Mouse (Mus musculus) thymus, adult 2 months (tissue): ENCODE data around the gene Smim5. TPM values are rescaled to one million over a fixed set of nuclear protein-coding genes. Genes with fewer than 3 reads are reported as not detected.

ENCODE experiments used
- DNase-seq: peaks from one replicate; pipeline ENCODE4 v3.0.0; 2021
- H3K27ac ChIP-seq: fragments of 200-500 bp; 2 replicates; pipeline ENCODE4 v1.5.1; 2012; ENCODE audit warnings: low read length, control low read depth; ENCODE audit not compliant: control insufficient read depth, insufficient read depth
- H3K27me3 ChIP-seq: fragments of 200-500 bp; 2 replicates; pipeline ENCODE4 v1.6.1; 2012; ENCODE audit warnings: mild to moderate bottlenecking, low read length, moderate library complexity, mixed read lengths; ENCODE audit not compliant: control insufficient read depth, insufficient read depth
- H3K36me3 ChIP-seq: fragments of 200-500 bp; 2 replicates; pipeline ENCODE4 v1.6.1; 2012; ENCODE audit warnings: mild to moderate bottlenecking, low read length, moderate library complexity; ENCODE audit not compliant: control insufficient read depth, insufficient read depth
- H3K4me1 ChIP-seq: fragments of 200-500 bp; replicated peaks from 2 replicates; pipeline ENCODE4 v1.6.1; 2012; ENCODE audit warnings: low read length; ENCODE audit not compliant: control insufficient read depth, insufficient read depth
- H3K4me3 ChIP-seq: fragments of 200-500 bp; 2 replicates; pipeline ENCODE4 v1.5.1; 2012; ENCODE audit warnings: mild to moderate bottlenecking, low read length, control low read depth, moderate library complexity; ENCODE audit not compliant: control insufficient read depth, insufficient read depth
- CTCF ChIP-seq: fragments of 200-500 bp; IDR thresholded peaks from 2 replicates; pipeline ENCODE4 v1.5.1; 2012; ENCODE audit warnings: mild to moderate bottlenecking, control low read depth, low read length, moderate library complexity, borderline replicate concordance; ENCODE audit not compliant: control insufficient read depth, poor library complexity, insufficient read depth; ENCODE audit errors: extremely low read depth
- POLR2A ChIP-seq: fragments of 200-500 bp; IDR thresholded peaks from 2 replicates; pipeline ENCODE4 v1.6.1; 2012; ENCODE audit warnings: mild to moderate bottlenecking, low read length, control low read depth, moderate library complexity; ENCODE audit not compliant: control insufficient read depth, poor library complexity, insufficient read depth; ENCODE audit errors: extremely low read depth
- WGBS: fragments of 180-500 bp; shearing (Covaris S2); methylation state at CpG from one replicate; pipeline ENCODE4 v1.1.7; 2018; 5-methylcytosine and 5-hydroxymethylcytosine counted together
- polyA plus RNA-seq: library from polyadenylated mRNA; depleted of rRNA; stranded (reverse); fragments of >200 nt; gene quantifications from 2 replicates; pipeline ENCODE4 v1.2.3, GENCODE M21; 2012

Smim5 gene
- polyA plus RNA-seq, 1 experiment, result 9.5 TPM

DNA sequence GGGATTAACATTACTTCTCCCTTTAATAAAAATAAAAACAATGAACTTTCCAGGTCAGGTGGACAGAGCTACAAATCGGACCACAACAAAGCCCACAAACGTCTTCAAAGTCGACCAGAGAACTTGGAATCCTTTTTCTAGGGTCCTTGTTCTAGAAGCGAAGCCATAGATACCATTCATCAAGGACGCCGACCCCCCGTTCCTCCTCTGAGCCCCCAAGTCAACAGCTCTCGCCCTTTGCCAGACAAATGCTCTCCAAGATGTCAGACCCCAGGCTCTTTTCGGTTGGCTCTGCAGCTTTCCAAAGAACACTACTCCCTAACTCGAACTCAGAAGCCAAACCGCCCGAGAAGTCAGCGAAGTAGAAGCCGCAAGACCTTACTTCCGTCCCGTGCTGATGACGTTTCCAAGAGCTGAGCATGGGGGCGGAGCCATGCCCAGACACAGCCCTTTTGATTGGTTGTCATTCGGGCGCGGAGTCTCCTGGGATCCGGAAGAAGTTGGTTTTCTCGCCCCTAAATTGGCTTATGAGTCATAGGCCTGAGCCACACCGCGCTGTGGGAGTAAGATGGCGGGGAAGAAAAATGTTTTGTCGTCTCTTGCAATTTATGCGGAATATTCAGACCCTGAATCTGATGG is 33.5 kb downstream of the Smim5 start, which contains the start of the genes Sap30bp and Recql5:
Gene Sap30bp (plus strand): TSS at position 175 of the 639 bp plus-strand sequence.
Gene Recql5 (minus strand): TSS at position 370 of the 639 bp plus-strand sequence.
- peak; percentile 96 for DNase-seq
- H3K27ac ChIP-seq, result no peak within 1 kb of the TSS

DNA sequence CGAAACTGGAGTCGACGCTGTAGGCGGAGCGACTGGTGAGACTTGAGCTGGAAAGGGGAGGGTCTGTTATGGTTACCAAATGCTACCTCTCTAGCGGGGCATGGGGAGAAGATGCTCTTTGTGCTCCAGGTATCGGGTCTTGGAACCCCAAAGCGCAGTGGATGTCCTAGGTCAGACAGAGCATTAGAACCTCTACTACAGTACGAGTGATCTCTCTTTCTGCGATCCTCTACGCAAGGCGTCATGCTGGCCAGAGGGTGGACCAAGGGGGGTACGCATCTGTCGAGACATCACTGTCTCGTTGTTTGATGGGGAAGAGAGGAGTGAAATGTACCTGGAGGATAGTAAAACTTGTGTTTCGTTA is 34.0 kb downstream of the Smim5 start:
- no peak for DNase-seq
- Histone ChIP-seq H3K4me3 (peak overlapping the region; percentile 86), H3K4me1 (peaks cover 3% of the 10 kb centered on the region), H3K27me3 (no peaks in the 10 kb centered on the region), H3K27ac (no peak overlapping the region), H3K36me3 (no peaks in the 10 kb centered on the region; the same call in none of the 2 replicates)
- WGBS, result under 1% methylated on average over 16 of the region's 16 CpGs
- TF ChIP-seq CTCF (no peak), POLR2A (peak; percentile 9; the same call in 1 of the 2 replicates)

More for the DNA sequence above, 33.5 kb downstream of the Smim5 start, which contains the start of the genes Sap30bp and Recql5:
- H3K27me3 ChIP-seq, result no peaks in the 10 kb centered on the region
- WGBS, result under 1% methylated on average over 28 of the region's 28 CpGs
- no peaks in the 10 kb centered on the region; the same call in none of the 2 replicates for H3K36me3 ChIP-seq
- TF ChIP-seq POLR2A, result peak; percentile 64; the same call in 1 of the 2 replicates
- TF ChIP-seq CTCF, result no peak
- peaks cover 3% of the 10 kb centered on the region for H3K4me1 ChIP-seq
- peak within 1 kb of the TSS; percentile 86 for H3K4me3 ChIP-seq

- Histone ChIP-seq H3K36me3 (peaks cover 11% of the 10 kb centered on the region), H3K27ac (no peak overlapping the region), H3K4me3 (no peak overlapping the region), H3K4me1 (no peaks in the 10 kb centered on the region), H3K27me3 (no peaks in the 10 kb centered on the region)
- 37% methylated on average over 6 of the region's 6 CpGs for WGBS
- peak; percentile 68 for DNase-seq
- TF ChIP-seq CTCF, result no peak
- TF ChIP-seq POLR2A, result no peak
Observed at GRCm38 (mm10) chr11:115939690-115940329, 40.0 kb downstream of the Smim5 start.

GRCm38 (mm10) chr11:115941980-115942379 is 42.2 kb downstream of the Smim5 start:
- Histone ChIP-seq H3K4me1 (no peaks in the 10 kb centered on the region), H3K27me3 (no peaks in the 10 kb centered on the region), H3K4me3 (no peak overlapping the region), H3K27ac (no peak overlapping the region), H3K36me3 (peaks cover 11% of the 10 kb centered on the region)
- no peak for TF ChIP-seq CTCF
- DNase-seq, result no peak
- 93% methylated on average over 7 of the region's 7 CpGs for WGBS

DNA sequence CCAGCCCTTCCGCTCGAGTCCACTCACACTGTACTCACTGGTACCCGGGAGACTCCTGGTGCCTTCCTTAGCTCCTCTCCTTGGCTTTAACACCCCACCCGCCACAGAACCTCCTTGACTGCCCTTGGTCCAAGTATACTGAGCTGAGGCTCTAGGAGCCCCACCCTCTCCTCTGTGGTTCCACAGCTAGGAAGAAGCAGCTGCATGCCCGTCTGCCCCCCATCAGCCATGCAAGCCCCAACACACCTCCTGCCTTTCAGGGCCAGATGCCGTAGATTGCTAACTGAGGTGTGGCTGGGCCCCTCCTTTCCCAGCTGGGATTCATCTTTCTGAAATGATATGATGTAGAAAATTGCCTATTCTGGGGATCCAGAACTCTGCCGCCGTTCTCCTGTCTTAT is 45.5 kb downstream of the Smim5 start:
- no peak overlapping the region for H3K4me3 ChIP-seq
- H3K27me3 ChIP-seq, result no peaks in the 10 kb centered on the region
- WGBS, result 92% methylated on average over 8 of the region's 8 CpGs
- H3K27ac ChIP-seq, result no peak overlapping the region
- DNase-seq, result no peak
- no peak for TF ChIP-seq CTCF
- TF ChIP-seq POLR2A, result no peak
- no peaks in the 10 kb centered on the region for H3K4me1 ChIP-seq
- peaks cover 7% of the 10 kb centered on the region; the same call in 1 of the 2 replicates for H3K36me3 ChIP-seq

GRCm38 (mm10) chr11:115946221-115946828 is 46.6 kb downstream of the Smim5 start:
- no peaks in the 10 kb centered on the region; the same call in 1 of the 2 replicates for H3K36me3 ChIP-seq
- H3K4me1 ChIP-seq, result no peaks in the 10 kb centered on the region
- no peak for DNase-seq
- H3K4me3 ChIP-seq, result no peak overlapping the region
- no peak for TF ChIP-seq CTCF
- TF ChIP-seq POLR2A, result no peak
- no peaks in the 10 kb centered on the region for H3K27me3 ChIP-seq
- no peak overlapping the region for H3K27ac ChIP-seq
- 93% methylated on average over 9 of the region's 9 CpGs for WGBS
